Mouse (Mus musculus) adrenal gland (tissue): ENCODE measurements around the gene Ppp1r3c.
"Not testable (repeated sequence)": the region's sequence is repeated elsewhere in the genome, so short reads cannot be mapped to it uniquely, and the experiment has no call there.

Source experiments
- intact Hi-C: fragments of 180-260 bp; cut with DNase I; formaldehyde crosslinking; loops from one replicate; pipeline ENCODE4 v1.15.1; 2025
- long read RNA-seq, 2 experiments: library from polyadenylated mRNA; unstranded; transcript quantifications; one replicate each; pipeline ENCODE4 v2.0.0; 2020; ENCODE audit warnings: borderline replicate concordance in 1 of 2; ENCODE audit not compliant: insufficient replicate concordance in 1 of 2

The Ppp1r3c gene
- long read RNA-seq, experiment 1 = 0 reads
- long read RNA-seq, experiment 2 = 0 reads

GRCm38 (mm10) chr19:36736537-36736936 is at the start of gene Ppp1r3c:
Ppp1r3c (minus strand) TSS chr19:36736653.
- intact Hi-C loops = loop anchor here (5.0 kb wide), 3 partner anchors 34 to 129 kb away; no protein-coding TSS in a partner anchor

- intact Hi-C loops = no loop called here
Measured at GRCm38 (mm10) chr19:36783179-36783578, 46.7 kb upstream of the Ppp1r3c start.

- intact Hi-C loops = no loop called here
Measured at GRCm38 (mm10) chr19:36782591-36782990, 46.1 kb upstream of the Ppp1r3c start.

GRCm38 (mm10) chr19:36781996-36782395 is 45.5 kb upstream of the Ppp1r3c start:
- intact Hi-C loops = no loop called here

GRCm38 (mm10) chr19:36780375-36780774 is 43.9 kb upstream of the Ppp1r3c start:
- intact Hi-C loops = no loop called here

- intact Hi-C loops = no loop called here
Measured at GRCm38 (mm10) chr19:36779765-36780164, 43.3 kb upstream of the Ppp1r3c start.

GRCm38 (mm10) chr19:36775531-36775930 is 39.1 kb upstream of the Ppp1r3c start:
- intact Hi-C loops = no loop called here

GRCm38 (mm10) chr19:36773716-36774459 is 37.4 kb upstream of the Ppp1r3c start:
- intact Hi-C loops = no loop called here

GRCm38 (mm10) chr19:36768084-36768483 is 31.6 kb upstream of the Ppp1r3c start:
- intact Hi-C loops = no loop called here

- intact Hi-C loops = no loop called here
Measured at GRCm38 (mm10) chr19:36764451-36764850, 28.0 kb upstream of the Ppp1r3c start.

- intact Hi-C loops = loop anchor here (5.0 kb wide), 1 partner anchor 132 kb away; no protein-coding TSS in a partner anchor
Measured at GRCm38 (mm10) chr19:36748996-36749395, 12.5 kb upstream of the Ppp1r3c start.

GRCm38 (mm10) chr19:36742331-36742730 is 5.9 kb upstream of the Ppp1r3c start:
- intact Hi-C loops = no loop called here

- intact Hi-C loops = loop anchor here (5.0 kb wide), 3 partner anchors 37 to 132 kb away; no protein-coding TSS in a partner anchor
Measured at GRCm38 (mm10) chr19:36739566-36740211, 3.2 kb upstream of the Ppp1r3c start.

GRCm38 (mm10) chr19:36738009-36738408 is 1.6 kb upstream of the Ppp1r3c start:
- intact Hi-C loops = loop anchor here (5.0 kb wide), 3 partner anchors 36 to 131 kb away; no protein-coding TSS in a partner anchor

GRCm38 (mm10) chr19:36737087-36737486 is 634 bp upstream of the Ppp1r3c start:
- intact Hi-C loops = loop anchor here (5.0 kb wide), 3 partner anchors 35 to 130 kb away; no protein-coding TSS in a partner anchor

GRCm38 (mm10) chr19:36734308-36735038 is 2.0 kb downstream of the Ppp1r3c start:
- intact Hi-C loops = loop anchor here (5.0 kb wide), 3 partner anchors 32 to 127 kb away; no protein-coding TSS in a partner anchor

GRCm38 (mm10) chr19:36733191-36733943 is 3.1 kb downstream of the Ppp1r3c start:
- intact Hi-C loops = no loop called here

GRCm38 (mm10) chr19:36731310-36731709 is 5.1 kb downstream of the Ppp1r3c start:
- intact Hi-C loops = no loop called here

GRCm38 (mm10) chr19:36730414-36730813 is 6.0 kb downstream of the Ppp1r3c start:
- intact Hi-C loops = not testable (repeated sequence)

GRCm38 (mm10) chr19:36728741-36729460 is 7.6 kb downstream of the Ppp1r3c start:
- intact Hi-C loops = no loop called here
